Mouse (Mus musculus): ENCODE data around the gene Bcl3.

Bcl3 gene

DNA sequence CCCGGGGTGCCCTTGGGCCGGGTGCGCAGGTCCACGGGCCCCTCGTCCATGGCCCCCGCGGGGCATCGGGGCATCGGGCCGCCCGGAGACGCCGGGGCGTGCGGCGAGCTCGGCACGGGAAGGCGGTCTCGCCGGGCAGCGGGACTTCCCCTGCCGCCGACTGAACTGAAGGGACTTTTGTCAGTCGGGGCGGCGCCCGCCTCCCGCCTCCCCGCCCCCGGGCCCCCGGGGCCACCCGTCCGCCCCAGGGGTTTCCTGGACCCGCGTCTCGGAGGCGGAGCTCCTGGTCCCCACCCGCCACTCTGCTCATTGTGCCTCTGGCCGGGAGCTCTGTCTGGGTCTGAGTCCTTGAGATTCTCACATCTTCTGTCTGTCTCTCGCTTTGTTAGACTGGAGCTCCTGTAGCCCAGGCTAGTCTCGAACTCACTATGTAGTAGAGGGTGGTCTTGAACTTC, at the start of gene Bcl3:
Gene Bcl3 (minus strand): TSS at position 167 of the 455 bp plus-strand sequence.
- DNase-seq (ENCODE audit: low read depth): no peak

DNA sequence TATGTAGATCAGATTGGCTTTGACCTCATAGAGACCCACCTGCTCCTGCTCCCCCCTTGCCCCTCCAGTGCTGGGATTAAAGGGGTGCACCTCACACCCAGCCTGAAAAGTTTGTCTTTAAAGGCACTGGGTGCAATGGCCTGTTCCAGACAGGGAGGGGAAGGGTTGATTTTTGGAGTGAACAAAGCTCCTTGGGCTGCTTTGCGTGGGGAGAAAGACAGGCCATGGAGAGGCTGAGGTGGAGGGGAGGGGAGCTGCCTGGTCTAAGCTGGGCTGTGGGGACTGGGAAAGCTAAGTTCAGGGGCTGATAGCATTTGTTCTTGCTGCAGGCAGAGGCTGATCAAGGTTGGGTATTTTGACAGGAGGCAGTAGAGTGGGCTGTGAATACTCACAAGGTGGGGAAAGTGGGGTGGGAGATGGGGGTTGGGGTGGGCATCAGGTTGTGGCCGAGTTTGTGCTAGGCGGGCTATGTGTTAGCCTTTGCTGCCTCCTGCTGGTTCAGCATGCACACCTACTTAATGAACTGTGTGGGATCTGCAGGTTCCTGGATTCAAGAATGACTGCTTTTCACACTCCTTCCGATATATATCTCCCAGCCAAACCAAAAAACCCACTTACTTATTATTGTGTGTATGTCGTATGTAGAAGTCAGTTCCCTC, 49.5 kb upstream of the Bcl3 start:
- no peak for DNase-seq (ENCODE audit: low read depth)

DNA sequence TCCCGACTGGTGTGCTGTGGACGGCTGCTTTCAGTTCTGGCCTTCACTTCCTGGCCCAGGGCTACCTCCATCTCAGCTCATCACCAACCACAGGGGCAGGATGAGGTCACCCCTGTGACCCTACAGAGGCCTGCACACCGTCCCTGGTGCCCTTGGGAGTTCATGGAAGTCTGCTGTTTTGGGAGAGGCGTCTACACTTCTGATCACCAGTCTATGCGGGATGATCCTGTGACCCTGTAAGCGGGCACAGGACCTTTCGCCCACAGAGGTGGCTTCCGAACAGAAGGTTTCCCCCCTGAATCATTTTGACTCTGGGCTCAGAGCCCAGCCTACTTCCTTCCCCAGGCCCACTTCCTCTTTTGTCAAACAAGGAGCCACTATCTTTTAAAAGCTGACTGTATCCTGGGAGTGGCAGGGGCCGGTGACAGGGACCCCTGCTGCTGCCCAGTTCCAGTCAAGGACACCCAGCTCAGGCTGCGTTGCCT, 48.6 kb upstream of the Bcl3 start:
- no peak for DNase-seq (ENCODE audit: low read depth)

DNA sequence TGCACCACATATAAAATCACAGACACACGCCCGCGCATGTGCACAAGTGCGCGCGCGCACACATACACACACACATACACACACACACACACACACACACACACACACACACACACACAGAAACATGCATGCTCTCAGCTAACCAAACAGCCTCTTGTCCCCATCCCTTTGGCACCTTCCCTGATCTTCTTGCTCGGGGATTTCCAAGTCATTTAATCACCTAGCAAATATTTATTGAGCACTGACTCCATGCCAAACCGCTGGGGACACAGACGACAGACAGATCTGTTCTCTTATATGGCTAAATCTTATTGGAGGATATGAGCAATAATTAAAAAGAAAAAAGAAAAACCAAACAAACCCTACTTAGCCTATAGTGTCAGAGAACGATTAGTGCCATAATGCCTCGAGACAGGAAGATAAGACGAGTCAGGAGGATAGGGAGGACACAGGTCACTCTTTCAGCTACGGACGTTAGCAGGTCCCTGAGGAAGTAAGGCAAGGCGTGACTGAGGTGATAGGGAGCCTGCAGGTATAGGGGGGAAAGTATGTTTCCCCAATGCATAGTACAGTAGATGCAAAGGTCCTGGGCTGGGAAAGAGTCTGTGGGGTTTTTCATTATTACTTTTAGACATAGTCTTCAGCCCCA, 45.3 kb upstream of the Bcl3 start:
- no peak for DNase-seq (ENCODE audit: low read depth)

DNA sequence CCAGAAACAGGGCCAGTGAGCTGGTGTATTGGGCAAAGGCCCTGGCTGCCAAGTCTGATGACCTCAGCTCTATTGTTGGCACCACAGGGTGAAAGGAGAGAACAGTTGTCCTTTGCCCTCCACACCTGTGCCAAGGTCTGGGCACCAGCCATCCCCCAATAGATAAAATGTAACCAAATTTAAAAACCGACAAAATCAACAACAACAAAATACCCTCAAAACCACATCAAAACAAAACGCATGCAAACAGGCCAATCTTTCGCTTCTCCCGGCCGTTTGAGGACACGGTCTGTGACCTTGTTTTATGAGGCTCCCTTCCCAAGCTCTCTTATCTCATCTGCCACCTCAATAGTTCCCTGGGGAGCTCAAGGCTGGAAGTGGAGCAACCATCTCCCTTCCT, 43.9 kb upstream of the Bcl3 start:
- no peak for DNase-seq (ENCODE audit: low read depth)

DNA sequence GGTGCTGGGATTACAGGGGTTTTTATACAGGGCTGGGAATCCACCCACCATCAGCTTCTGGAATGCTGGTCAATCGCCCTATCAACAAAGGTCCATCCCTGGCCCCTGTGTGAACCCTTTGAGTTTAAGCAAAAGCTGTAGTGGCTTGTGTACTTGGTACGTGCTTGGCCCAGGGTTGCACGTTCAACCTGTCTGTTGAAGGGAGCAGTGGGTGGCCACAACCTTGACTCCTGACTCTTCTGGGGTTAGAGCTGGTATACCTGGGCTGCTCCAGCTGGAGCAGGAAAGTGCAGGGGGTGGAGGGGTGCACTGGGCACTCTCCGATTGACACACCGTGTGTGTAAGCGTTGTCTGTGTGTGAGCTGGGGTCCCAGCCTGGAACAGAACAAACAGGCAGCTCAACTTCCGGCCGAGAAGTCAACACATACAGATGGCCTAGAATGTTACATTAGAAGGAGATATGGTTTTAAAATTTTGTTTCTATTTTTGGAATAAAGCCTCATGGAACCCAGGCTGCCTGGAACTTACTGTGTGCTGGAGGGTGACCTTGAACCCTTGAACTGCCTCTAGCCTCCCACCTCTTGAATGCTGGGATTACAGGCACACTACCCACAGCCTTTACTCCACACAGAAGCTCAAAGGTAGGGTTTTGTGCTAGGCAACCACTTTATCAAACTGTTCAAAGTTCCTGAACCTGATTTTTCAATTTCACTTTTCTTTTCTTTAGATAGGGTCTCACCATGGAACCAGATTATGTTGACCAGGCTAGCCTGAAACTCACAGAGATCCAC, 42.9 kb upstream of the Bcl3 start:
- no peak for DNase-seq (ENCODE audit: low read depth)

DNA sequence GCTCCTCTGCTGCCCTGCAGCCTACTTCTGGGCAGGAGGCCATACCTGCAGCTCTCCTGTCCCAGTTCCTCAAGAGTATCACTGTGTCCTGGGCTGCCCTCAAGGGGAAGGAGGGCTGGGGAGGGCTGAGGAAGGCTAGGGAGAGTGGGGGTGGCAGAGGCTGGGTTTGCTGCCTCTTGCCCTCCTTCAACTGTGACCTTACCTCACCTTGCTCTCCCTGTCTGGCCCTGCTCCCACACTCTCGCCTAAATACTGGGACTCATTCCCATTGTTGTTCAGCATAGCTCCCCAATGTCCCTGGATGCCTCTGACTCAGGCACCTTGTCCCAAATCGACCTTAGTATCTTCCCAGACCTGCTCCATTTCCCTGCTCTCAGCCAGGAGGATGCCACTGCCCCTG, 41.7 kb upstream of the Bcl3 start:
- no peak for DNase-seq (ENCODE audit: low read depth)

DNA sequence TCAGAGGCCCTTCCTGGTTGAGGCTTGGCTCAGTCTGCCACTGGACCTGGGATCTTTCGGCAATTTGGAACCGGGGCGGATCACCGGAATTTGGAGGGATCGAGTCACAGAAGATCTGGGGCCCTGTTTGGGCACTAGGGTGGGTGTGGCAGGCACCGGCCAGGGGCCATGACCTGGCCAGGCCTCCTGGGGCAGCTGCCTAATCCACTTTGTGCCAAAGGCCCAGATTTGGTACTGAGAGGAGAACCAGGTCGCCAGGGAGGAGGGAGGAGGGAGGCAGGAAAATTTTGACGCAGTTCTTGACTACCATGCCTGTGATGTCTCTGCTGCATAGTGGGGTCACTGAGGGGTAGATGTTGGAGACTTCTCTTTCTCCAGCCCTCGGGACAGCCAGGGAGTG, 38.6 kb upstream of the Bcl3 start, which contains the start of gene Ceacam16:
Gene Ceacam16 (minus strand): TSS at position 101 of the 400 bp plus-strand sequence.
- no peak for DNase-seq (ENCODE audit: low read depth)

DNA sequence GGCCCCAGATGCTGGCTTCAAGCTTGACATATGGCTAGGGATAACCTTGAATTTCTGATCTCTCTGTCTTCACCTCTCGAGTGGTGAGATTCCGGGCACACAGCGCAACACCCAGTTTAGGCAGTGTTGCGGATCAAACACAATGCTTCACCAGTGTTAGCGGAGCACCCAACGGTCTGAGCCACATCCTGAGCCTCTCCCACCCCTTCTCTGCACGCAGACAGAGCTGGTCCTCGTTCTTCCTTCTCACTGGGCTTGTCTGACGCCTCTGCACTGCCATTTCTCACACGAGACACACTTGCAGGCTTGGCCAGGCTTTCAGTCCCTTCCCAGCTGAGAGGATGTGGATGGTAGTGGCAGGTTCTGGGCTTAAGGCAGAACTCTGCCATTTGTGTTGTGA, 37.2 kb upstream of the Bcl3 start:
- DNase-seq (ENCODE audit: low read depth): no peak

DNA sequence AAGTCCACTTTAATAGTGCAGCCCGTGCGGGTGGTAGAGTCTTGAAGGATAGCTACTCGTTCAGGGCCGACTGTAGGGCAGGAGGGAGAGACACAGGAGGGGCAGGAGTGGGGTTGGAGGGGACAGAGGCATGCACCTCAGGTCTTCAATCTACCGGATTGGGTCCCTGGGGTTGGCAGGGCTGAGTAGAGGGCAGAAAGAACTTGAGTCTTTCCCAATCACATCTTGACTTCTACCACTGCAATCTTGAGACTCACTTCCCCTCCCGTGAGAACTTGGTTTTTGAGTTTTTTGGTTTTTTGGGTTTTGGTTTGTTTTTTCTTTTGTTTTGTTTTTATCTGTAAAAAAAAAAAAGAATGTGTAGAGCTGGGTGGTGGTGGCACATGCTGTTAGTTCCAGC, 33.7 kb upstream of the Bcl3 start:
- no peak for DNase-seq (ENCODE audit: low read depth)

DNA sequence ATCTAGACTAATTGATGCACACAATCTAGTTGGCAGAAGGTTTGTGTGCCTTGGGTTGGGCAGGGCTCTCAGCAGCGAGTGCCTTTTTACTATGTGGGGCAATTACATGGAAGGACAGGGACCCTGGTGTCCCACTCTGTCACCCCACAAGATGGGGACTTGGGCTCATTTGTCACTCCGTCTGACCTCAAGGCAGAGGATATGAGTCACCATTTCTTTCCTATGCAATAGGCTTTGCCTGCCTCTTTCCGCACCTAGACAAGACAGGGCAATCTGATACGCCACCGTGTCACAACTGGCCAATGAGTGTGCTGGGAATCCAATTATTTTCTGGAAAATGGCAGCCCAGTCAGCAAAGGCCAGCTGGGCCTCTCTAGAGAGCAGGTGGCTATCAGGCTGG, 33.1 kb upstream of the Bcl3 start:
- no peak for DNase-seq (ENCODE audit: low read depth)

DNA sequence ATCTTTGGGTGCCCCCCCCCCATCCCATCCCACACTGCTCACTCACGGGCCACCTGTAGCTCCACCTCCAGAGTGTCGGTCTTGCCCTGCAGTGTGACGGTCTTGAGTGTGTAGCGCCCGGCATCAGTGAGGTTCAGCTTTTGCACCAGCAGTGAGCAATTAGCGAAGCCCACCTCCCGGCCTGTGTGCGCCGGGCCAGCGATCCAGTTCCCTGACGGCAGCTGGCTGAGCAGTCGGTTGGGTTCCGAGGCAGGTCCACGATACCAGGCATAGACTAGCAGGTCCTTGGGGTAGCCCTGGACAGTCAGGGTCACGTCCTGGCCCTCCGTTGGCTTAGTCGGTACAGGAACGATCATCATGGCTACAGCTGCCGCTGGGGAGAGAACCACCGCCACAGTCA, 31.0 kb upstream of the Bcl3 start:
- DNase-seq (ENCODE audit: low read depth): no peak

DNA sequence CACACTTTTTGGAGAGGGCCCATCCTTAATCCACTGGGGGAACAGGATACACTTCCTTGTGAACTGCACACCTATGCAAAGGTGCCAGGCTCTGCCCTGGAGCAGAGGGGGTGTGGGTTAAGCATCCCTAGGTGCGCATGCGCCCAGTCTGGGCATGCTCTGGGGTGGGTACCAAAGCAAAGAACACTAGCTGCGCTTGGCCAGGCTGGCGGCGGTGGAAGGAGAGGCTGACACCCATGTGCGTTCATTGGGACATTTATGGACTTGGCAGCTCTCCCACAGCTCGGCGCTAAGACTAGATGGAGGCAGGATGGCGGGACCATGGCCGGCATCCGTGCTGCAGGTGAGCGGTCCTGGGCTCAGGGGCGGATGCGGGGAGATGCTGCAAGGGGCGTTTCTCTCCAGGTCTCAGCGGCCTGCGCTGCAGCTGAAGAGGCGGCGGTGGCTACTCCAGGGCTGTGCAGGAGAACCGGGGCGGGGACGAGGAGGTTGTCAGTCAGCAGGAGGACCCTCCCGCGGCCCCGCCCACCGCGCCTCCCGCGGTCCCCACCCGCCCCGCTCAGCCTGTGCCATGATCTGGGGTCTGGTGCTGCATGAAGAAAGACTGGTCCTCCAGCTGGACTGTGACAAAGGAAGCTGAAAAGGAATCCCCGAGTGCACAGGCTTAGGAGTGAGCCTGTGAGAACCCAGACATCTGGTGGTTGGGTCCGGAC, 29.4 kb upstream of the Bcl3 start, which contains the start of gene Gm19345:
Gene Gm19345 (plus strand): TSS at position 146 of the 713 bp plus-strand sequence.
- no peak for DNase-seq (ENCODE audit: low read depth)

DNA sequence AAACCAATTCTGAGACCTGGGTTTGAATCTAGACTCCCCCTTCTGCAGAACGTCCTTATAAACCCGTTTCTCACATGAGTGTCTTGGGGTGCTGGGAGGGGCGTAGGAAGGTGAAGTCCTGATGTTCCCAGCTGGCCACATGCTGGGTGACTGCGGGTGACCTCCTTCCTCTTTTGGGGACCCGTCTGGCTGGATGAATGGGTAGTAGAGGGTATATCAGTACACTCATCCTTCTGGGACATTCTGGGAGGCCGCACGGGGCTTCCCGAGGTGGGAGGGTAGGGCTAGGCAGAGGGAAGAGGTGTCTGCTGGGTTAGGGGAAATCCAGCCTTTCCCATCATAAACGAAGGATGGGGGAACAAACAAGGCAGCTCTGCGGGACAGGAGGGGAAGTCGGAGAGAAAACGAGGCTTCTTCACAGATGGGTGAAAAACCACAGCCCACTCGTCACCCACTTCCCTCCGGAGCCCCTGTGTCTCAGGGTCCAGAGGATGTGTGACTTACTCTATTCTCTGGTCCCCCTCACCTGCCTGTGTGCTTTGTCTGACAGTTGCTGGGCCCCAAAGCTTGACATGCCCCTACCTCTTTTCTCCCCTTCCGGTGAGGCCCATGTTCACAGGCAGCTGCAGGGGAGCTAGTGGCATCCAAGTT, 22.1 kb upstream of the Bcl3 start:
- DNase-seq (ENCODE audit: low read depth): no peak

DNA sequence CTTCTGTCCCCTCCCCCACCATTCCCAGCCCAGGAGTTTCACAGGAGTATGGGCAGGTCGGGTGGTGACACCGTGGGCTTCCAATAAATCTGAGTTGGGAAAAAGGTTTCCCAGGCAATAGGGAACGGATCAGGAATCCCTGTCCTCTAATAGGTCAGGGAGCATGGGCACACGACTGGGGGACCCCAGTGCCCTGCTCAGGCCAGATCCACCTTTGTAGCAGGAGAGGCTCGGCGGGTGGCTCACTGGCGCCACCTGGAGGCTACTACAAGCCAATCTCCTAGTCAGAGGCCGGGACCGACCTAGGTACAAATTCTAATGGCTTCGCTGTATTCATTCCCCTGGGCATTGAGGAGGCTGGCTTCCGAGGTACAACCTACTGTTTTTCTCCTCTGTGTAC, 21.0 kb upstream of the Bcl3 start:
- no peak for DNase-seq (ENCODE audit: low read depth)

DNA sequence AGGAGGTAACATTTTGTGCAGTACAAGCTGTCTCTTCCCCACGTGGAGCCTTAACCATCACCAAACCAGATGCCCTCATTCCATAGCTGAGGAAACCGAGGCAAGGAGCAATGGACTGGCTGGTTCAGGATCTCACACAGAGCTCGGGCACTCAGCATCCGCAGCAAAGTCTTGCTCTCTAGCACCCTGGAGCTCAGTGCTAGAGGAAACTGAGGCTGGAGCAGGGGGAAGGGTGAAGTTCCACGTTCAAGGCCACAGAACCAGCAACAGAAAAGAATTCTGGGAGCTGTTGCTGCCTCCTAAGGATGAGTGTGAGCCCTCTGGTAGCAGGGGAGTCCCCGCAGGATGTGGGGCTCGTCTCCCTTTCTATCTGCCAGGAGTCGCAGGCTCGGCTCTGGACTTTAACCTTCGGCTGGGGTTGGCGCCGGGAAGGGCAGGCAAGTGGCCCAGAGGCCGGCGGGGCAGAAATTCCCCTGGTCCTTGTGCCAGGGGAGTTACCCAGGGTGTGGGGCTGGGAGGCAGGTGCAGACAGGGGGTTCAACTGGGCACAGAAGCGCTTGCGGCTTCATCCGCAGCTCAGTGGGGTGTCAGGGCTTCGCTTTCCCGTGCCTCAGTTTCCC, 20.4 kb upstream of the Bcl3 start:
- DNase-seq (ENCODE audit: low read depth): no peak

DNA sequence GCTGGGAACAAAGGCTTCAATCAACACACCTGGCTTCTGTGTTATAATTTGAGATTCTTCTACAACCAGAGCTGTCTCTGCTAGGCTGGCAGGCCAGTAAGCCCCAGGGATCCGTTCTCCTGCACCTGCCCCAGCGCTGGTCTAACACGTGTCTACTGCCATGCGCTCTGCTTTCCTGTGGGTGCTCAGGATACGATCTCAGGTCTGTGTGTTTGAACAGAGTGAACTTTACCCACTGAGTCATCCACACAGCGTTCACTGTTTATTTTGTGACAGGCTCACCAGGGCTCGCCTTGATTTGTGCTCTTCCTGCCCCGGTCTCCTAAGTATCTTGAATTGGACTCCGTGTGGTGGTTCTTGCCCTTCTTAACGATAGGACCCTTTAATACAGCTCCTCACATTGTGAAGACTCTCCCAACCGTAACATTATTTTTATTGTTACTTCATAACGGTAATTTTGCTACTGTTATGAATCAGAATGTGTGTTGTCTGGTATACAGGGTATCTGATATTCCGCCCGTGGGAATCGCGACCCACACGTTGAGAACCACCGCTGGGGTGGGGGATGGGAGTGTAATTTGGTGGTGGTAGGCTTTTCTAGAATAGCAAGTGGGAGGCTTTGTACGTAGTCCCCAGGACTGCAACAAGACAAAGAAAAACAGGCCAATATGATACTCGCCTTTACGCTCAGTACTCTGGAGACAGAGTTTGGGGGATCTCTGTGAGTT, 19.3 kb upstream of the Bcl3 start:
- DNase-seq (ENCODE audit: low read depth): no peak

DNA sequence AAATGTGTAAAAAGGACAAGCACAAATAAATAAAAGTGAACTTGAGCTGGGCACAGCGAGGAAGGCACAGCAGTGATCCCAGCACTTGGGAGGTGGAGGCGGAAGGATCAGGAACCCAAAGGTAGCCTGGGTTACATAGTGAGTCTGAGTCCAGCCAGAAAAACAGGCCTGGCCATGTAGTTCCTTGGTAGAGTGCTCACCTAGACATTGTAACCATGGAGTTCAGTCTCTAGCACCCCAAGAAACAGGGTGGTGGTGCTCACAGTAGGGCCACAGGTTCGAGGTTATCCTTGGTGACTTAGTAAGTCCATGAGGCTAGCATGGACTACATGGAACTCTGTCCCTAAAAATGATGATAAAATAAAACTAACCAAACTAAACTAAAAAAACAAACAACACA, 18.4 kb upstream of the Bcl3 start:
- no peak for DNase-seq (ENCODE audit: low read depth)

DNA sequence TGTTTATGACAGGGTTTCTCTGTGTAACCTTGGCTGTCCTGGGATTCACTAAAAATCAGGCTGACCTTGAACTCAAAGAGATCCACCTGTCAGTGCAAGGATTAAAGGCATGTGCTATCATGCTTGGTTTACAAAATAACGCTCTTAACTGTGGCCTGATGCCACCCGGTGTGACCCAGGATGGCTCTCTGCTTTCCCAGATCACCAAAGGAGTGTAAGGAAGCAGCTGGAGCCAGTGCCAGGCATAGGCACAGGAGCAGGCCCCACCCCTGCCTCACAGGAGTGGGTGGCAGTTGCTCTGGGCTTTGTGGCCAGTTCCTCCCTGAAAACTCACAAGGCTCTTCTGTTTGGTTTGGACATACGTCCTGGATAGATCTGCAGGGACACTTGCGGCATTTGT, 17.8 kb upstream of the Bcl3 start:
- no peak for DNase-seq (ENCODE audit: low read depth)

DNA sequence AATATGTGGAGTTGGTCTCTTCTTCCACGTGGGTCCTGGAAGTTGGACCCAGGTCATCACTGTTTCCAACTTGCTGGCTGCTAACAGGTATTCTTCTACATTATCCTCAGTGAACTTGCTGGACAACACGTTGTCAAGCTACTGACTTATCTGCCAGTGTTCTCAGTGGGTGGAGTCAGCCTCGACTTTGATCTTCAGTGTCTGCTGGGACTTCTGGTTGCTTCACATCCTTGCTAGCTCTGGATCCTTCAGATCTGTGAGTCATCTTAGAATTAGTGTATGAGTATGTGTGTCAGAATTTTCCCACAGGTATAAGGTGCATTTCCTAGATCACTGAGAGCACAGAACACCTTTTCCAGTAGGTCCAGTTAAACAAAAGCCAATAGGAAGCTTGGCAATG, 14.3 kb upstream of the Bcl3 start:
- no peak for DNase-seq (ENCODE audit: low read depth)

DNA sequence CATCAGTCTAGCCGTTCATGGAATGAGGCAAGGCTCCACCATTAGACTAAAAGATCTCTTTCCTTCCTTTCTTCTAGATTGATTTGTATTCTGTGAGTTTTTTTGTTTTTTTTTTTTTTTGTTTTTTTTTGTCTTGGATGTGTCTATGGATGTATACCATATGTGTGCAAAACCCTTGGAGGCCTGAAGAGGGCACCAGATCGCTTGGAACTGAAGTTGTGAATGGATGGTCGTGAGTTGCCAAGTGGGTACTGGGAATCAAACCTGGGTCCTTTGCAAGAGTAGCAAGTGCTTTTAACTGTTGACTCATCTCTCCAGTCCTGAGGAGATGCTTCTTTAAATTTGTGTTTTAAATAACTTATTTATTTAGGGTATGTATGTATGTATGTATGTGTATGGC, 11.5 kb upstream of the Bcl3 start:
- DNase-seq (ENCODE audit: low read depth): no peak
